Mouse (Mus musculus) embryo, embryonic 11 days (tissue): ENCODE measurements around the gene Srgap3.
"Not testable (repeated sequence)": the region's sequence is repeated elsewhere in the genome, so short reads cannot be mapped to it uniquely, and the experiment has no call there.

ENCODE experiments used
- DNase-seq: peaks from one replicate; pipeline ENCODE4 v3.0.0-alpha.2; 2015

The Srgap3 gene

DNA sequence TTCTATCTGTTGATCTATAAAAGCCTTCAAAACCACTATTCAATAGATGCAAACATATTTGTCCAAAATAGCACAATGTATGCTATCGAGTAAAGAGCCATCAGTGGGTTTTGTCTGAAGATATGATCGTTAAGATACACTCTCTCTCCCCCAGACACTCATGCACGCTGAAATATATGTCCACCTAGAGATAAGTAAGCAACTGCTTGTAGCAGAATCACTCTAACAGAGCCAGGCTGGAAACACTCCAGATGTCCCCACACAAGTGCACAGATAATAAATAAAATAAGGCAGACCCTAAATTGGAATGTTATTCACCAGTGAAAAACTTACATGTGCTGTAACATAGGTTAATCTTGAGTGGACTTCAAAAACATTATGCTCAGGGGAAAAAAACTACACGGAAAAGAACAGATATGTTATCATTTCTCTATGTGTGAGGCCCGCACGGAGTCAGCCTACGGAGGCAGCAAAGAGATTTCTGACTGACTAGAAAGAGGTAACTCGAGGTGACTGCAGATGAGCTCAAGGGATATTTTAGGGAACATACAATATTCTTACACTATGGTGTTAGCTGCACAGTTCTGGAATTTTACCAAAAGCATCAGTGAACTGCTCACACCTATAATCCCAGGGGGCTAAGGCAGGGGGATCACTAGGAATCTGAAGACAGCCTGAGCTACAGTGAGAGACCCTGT is 39.0 kb downstream of the Srgap3 start:
- no peak for DNase-seq

DNA sequence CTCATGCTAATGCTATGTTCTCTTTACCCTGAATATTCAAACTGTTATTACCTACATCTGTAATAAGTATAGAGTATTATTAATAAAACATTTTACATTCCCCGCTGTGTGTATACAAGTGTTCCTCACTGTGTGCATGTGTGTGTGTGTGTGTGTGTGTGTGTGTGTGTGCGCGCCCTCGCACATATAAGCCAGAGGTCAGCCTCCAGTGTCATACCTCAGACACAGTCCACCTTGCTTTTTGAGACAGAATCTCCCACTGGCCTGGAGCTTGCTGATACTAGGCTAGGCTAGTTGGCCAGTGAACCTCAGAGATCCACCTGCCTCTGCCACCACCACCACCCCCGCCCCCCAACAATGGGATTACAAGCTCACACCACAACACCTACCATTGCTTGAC is 43.3 kb downstream of the Srgap3 start:
- no peak for DNase-seq

DNA sequence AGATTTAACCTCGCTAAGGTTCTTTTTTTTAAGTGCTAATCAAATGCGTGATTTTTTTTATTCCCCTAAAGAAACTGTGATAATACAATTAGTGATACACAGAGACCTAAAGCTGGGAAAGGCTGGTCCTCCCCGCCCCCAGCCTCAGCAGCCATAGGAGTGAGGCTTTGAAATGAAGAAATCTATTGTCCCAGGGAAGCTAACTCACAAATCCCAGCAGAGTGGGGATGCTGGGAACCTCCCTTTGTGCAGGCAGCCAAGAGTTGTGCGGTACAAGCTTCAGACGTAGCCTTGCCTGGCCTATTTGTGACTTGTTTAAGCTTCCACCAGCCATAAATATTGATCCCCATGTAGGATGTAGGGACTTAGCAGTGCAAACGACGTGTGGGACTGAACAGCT is 43.8 kb downstream of the Srgap3 start:
- peak; percentile 78 for DNase-seq

- DNase-seq = peak; percentile 57
Measured at GRCm38 (mm10) chr6:112902791-112903190, 44.3 kb downstream of the Srgap3 start.

DNA sequence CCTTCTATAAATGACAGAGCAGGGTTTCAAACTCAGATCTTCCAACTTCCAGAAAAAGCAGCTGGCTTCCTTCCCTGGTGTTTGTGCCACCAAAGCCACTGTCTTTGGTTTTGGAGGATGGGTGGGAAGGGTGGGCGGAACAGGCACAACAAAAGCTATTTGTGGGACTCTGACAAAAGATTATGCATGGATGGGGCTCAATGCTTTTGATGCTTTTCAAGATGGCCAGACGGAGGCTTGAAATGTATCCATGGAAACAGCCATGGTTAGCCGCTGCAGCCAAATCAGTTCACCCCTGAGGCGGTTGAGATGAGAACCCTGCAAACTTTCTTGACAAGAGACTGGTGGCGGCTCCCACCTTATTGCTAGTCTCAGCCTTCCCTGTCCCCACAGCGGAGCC is 46.8 kb downstream of the Srgap3 start:
- peak; percentile 80 for DNase-seq

- DNase-seq = peak; percentile 39
Measured at GRCm38 (mm10) chr6:112899711-112900110, 47.4 kb downstream of the Srgap3 start.

DNA sequence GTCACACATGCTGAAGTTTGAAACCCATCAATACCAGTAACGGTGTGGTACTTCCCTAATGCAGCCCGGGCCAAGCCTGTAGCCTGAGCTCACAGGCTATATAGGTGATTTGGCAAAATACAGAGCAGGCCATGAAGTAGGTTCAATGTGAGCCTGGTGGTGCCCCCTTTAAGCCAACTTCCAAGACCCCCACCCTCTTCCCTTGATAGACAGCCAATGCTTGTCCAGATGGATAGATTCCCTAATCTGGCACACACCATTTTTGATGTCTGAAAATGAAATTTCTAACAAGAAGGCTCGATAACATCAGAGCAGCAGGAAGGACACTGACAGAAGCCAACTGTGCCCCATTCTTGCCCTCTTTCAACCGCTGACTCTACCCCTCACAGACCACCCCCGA is 47.8 kb downstream of the Srgap3 start:
- DNase-seq = no peak

DNA sequence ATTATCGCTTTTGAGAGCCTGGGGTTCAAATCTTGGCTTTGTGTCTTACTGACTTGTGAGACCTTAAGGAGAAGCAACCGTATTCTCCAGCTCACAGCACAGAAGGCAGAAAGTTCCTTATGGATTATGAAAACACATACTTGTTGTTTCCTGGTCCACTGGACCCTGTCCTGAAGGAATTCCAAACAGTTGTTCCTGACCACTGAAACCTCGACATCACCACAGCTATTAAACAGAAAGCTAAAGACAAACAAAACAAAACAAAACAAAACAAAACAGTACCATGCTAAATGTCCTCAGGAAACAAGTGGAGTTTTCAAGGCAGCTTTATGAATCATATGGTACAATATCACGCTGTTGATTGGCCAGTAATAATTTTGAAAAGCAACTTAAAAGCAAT is 48.6 kb downstream of the Srgap3 start:
- DNase-seq = no peak

DNA sequence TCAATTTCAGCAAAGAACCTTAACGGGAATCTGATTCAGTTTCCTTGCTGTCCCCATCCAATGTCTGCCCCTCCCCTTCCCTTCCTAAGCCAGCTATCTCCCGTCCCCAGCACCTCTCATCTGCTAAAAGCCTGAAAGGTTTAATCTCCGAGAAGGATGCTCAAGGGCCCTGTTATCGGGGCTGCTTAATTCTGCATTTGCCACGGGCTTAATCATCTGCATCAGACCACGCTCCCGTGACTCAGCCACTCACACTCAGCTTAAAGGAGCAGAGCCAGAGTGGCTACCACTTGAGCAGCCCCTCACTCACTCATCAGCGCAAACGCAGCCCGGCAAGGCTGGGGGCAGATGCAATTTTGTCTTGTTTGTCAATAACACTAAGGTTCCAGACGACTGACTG is 50.7 kb downstream of the Srgap3 start:
- peak; percentile 34 for DNase-seq

- no peak for DNase-seq
Measured at GRCm38 (mm10) chr6:112890331-112890751, 56.7 kb downstream of the Srgap3 start.

DNA sequence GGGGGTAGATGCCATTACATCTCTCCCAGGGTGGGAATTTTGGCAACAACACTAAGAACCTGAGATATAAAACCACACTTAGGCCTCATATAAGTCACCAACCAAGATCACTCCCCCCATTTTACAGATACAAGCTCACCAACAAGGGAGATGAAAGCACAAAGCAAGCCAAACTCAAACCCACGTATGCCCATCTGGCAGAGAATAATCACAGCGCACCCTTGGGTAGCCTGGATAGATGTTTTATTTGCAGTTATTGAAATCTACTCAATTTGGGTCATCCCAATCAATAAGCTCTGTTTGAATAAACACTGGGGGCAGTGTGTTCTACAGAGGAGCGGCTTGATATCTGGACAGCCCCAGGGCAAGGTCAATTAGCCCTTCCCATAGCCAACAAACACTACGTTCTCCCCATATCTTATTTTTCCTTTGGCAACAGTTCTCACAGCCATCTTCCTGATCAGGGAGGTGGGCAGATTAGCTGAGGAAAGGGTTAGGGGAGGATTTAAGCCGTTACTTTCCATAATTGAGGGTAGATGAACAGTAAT is 63.4 kb downstream of the Srgap3 start:
- no peak for DNase-seq

- DNase-seq = peak; percentile 70
Measured at GRCm38 (mm10) chr6:112880048-112880534, 67.0 kb downstream of the Srgap3 start.

DNA sequence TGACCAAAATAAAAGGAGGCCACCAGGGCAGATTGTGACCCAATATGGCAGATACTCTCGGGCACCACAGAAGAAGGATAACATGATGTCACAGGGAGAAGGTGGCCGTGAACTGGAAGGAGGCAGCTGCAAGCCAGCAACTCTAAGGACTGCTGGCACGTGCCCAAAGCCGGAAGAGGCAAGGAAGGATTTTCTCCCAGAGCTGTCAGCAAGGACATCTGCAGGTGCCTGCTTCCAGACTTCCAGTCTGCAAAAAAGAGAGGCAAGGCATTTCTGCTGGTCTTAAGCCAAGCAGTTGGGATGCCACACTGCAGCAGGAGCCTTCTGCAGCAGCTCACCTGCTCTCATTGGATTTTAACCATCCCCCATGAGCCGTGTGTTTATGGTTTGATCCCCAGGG is 67.9 kb downstream of the Srgap3 start:
- DNase-seq = no peak

DNA sequence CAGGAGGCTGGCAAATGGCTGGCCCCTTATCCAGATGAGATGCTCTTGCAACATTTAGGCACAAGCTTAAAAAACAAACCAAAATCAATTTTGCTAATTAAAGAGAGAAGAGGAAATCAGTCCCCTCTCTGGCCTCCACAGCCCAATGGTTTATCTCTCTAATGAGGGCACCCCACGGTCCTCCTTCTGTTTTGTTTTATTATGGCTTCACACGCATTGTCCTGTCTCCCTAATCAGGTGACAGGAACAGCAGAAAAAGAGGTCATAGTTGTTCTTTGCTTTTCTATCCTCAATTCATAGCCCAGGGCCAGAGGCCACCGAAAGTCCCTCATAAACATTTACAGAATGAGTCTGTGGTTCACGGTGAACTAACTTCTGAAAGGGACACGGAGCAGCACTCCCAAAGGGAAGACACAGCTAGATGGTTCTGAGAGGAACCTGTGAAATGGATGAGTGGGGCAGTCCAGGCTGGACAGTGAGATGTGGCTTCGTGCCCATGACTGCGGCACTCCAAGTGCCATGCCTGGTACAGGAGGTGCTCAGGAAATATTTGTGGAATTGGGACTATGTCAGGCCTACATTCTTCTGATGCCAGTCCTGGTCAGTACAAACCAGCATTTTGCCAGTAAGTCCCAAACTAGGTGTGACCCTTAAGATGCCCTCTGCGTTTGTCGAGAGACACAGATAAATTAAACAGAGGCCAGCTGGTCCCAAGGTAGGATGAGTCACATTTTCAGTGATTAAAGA is 73.8 kb downstream of the Srgap3 start:
- no peak for DNase-seq

- no peak for DNase-seq
Measured at GRCm38 (mm10) chr6:112871241-112871780, 75.8 kb downstream of the Srgap3 start.

GRCm38 (mm10) chr6:112868197-112868957 is 78.7 kb downstream of the Srgap3 start:
- no peak for DNase-seq

- no peak for DNase-seq
Measured at GRCm38 (mm10) chr6:112866096-112866495, 81.0 kb downstream of the Srgap3 start.

DNA sequence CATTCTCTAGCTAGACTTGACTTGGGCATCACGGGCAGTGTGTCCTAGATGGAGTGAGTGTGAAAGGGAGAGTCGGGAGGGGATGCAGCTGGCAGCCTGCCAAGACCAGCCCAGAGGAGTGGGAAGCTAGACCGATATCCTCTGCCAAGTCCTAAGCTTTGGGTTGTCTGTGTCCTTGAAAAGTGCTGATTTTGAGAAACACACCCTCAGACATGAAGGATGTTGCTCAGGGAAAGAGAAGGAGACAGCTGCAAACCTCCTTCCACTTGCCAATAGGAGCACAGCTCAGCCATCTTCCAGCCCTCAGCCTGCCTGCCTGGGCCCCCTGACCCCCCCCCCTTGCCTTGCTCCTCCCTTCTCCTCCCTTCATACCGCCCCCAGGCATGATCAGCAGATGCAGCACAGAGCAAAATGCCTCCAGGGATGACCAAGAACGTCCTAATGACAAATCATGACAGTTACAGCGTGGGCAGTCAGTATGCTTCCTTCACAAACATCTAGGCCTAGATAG is 82.0 kb downstream of the Srgap3 start:
- no peak for DNase-seq

GRCm38 (mm10) chr6:112862465-112862864 is 84.6 kb downstream of the Srgap3 start:
- DNase-seq = no peak

- no peak for DNase-seq
Measured at GRCm38 (mm10) chr6:112861351-112862297, 85.4 kb downstream of the Srgap3 start.

DNA sequence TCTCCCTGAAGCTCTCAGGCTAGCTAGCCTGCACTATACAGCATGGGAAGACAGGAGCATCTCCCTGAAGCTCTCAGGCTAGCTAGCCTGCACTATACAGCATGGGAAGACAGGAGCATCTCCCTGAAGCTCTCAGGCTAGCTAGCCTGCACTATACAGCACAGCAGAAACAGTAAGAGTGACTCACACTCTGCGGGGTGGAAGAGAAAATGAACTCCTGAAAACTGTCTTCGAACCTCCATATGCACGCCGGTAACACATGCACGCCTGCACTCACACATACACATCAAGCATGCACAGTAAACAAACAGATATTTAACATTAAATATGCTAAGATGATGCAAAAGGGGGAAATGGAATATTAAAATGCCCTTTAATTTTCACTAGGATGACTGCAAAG is 86.8 kb downstream of the Srgap3 start:
- DNase-seq = not testable (repeated sequence)

GRCm38 (mm10) chr6:112857057-112857456 is 90.0 kb downstream of the Srgap3 start:
- no peak for DNase-seq
